Mouse (Mus musculus): ENCODE results near the gene Layn. TPM values are rescaled to one million over a fixed set of nuclear protein-coding genes. Genes with fewer than 3 reads are reported as not detected.

Gene Layn
- polyA plus RNA-seq, 1 experiment from 2014 or later: 1.2 TPM

DNA sequence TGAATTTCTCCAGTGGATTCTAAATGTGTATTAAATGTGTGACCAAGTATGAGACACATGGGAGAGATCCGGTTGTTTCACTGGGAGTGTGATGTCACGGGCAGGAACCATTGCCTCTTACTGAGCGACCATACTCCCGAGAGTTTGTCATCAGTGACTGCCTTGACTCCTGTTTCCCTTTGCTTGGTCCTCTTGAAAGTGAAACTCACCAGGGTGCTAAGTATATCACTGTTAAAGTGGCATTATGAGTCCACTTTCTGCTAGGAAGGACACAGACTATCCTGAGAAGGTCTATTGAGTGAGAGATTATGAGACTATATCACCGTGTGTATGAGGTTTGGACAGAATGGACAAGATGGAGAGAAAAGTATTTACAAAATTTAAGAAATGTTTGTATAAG, 4.7 kb upstream of the Layn start:
- Histone ChIP-seq H3K4me1 (ENCODE audit: control insufficient read depth, insufficient read depth, low read length) (peaks cover 7% of the 10 kb centered on the region; the same call in 1 of the 2 replicates), H3K36me3 (ENCODE audit: control insufficient read depth, insufficient read depth, low read length) (no peaks in the 10 kb centered on the region), H3K4me2 (ENCODE audit: low read length) (no peak overlapping the region), H3K4me3 (ENCODE audit: low read depth, low read length) (no peak overlapping the region), H3K9ac (ENCODE audit: low read depth, low read length) (no peak overlapping the region), H3K9me3 (replicated peaks; ENCODE audit: control insufficient read depth, low read length, poor library complexity, severe bottlenecking) (no peaks in the 10 kb centered on the region), H3K27me3 (ENCODE audit: control insufficient read depth, insufficient read depth, low read depth, low read length) (peaks cover 6% of the 10 kb centered on the region; the same call in 1 of the 2 replicates), H3K27ac (ENCODE audit: low read length) (no peak overlapping the region)
- WGBS: 83% methylated on average over 5 of the region's 5 CpGs
- ATAC-seq: no peak

DNA sequence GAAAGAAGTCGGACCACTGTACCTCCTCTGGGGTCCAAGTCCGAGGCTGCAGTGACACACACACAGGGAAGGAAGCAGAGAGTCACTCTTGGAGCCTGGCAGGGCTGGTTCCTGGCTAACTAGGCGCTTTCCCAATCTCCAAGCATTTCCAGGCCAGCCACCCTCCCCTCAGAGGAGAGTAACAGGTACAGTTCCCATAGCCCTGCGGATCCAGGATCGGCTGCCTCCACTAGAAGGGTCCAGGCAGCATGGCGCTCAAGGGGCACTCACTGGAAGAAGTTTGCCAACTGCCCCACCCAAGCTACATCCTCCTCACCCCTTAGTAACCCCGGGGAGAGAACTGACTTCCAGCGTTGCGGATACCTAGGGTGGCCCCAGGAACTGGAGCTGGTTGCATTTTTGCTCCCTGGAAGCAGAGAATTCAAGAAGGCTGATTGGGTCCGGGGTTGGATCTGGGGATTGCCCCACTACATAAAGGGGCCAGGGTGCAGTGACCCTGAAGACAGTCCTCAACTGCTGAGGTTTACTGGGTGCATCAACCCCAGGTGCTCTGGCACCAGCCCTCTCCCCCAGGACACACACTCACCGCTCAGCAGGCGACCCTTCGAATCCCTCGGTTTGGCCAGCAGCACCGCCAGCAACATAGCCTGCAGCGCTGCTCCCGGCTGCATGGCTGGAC, 455 bp downstream of the Layn start:
- peaks cover 13% of the 10 kb centered on the region for H3K4me1 ChIP-seq (ENCODE audit: control insufficient read depth, insufficient read depth, low read length)
- 0% methylated on average over 17 of the region's 17 CpGs for WGBS
- ATAC-seq: 0 out of 2 replicates have a peak, but pooled peaks have one; percentile 14
- peak overlapping the region; percentile 33 for H3K4me3 ChIP-seq (ENCODE audit: low read depth, low read length)
- no peaks in the 10 kb centered on the region for H3K9me3 ChIP-seq (replicated peaks; ENCODE audit: control insufficient read depth, low read length, poor library complexity, severe bottlenecking)
- H3K27me3 ChIP-seq (ENCODE audit: control insufficient read depth, insufficient read depth, low read depth, low read length): peaks cover 6% of the 10 kb centered on the region; the same call in 1 of the 2 replicates
- peak overlapping the region; percentile 55 for H3K9ac ChIP-seq (ENCODE audit: low read depth, low read length)
- H3K36me3 ChIP-seq (ENCODE audit: control insufficient read depth, insufficient read depth, low read length): no peaks in the 10 kb centered on the region
- H3K4me2 ChIP-seq (ENCODE audit: low read length): peak overlapping the region; percentile 68
- H3K27ac ChIP-seq (ENCODE audit: low read length): no peak overlapping the region

DNA sequence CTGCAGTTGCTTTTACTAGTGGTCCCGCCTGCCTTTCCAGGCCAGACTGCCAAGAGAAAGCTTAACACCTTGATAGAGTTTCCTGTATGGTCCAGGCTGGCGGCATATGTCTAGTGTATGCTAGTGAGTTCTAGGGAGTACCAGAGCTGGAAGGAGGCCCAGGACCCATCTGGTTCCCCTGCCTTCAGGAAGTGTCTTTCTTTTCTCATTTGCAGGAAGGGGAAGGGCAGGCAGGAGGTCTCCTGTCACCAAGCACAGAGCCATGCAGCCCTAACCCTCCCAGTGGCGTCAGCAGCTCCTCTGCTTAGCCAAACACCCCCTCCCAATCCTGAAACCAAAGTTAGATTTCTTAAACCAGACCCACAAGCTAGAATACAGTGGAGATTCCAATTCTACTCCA, 1.1 kb downstream of the Layn start:
- no peak for ATAC-seq

DNA sequence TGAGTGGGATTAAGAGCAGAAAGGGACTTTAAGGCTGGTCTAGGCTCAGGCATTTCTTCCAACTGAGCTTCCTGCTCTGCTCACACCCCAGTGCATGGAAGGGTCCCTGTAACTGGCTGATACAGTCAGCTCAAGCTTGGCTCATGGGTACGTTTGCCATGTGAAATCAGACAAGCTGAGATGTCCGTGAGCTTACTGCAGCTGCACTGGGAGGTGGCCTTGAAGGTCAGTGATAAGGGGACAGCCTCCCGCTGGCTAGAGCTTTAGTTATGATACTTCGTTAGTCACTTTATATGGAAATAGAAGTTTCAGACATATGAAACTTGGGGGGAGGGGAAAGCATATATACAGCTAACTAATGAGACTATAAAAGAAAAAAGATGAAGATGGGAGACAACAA, 6.1 kb downstream of the Layn start:
- H3K4me3 ChIP-seq (ENCODE audit: low read depth, low read length): no peak overlapping the region

More for the DNA sequence above, 1.1 kb downstream of the Layn start:
- peak overlapping the region; percentile 68 for H3K4me2 ChIP-seq (ENCODE audit: low read length)
- H3K4me3 ChIP-seq (ENCODE audit: low read depth, low read length): peak overlapping the region; percentile 33; the same call in 1 of the 2 replicates
- H3K36me3 ChIP-seq (ENCODE audit: control insufficient read depth, insufficient read depth, low read length): no peaks in the 10 kb centered on the region
- H3K9me3 ChIP-seq (replicated peaks; ENCODE audit: control insufficient read depth, low read length, poor library complexity, severe bottlenecking): no peaks in the 10 kb centered on the region
- WGBS: 31% methylated on average over 3 of the region's 3 CpGs
- no peak overlapping the region for H3K9ac ChIP-seq (ENCODE audit: low read depth, low read length)
- H3K4me1 ChIP-seq (ENCODE audit: control insufficient read depth, insufficient read depth, low read length): peaks cover 13% of the 10 kb centered on the region
- H3K27me3 ChIP-seq (ENCODE audit: control insufficient read depth, insufficient read depth, low read depth, low read length): peaks cover 6% of the 10 kb centered on the region; the same call in 1 of the 2 replicates
- H3K27ac ChIP-seq (ENCODE audit: low read length): no peak overlapping the region

GRCm38 (mm10) chr9:51068202-51068601, 8.7 kb downstream of the Layn start:
- H3K9me3 ChIP-seq (replicated peaks; ENCODE audit: control insufficient read depth, low read length, poor library complexity, severe bottlenecking): no peaks in the 10 kb centered on the region
- no peak for ATAC-seq
- H3K4me1 ChIP-seq (ENCODE audit: control insufficient read depth, insufficient read depth, low read length): no peaks in the 10 kb centered on the region
- H3K27me3 ChIP-seq (ENCODE audit: control insufficient read depth, insufficient read depth, low read depth, low read length): no peaks in the 10 kb centered on the region
- H3K4me3 ChIP-seq (ENCODE audit: low read depth, low read length): no peak overlapping the region
- WGBS: 57% methylated on average over 3 of the region's 3 CpGs
- H3K4me2 ChIP-seq (ENCODE audit: low read length): no peak overlapping the region
- no peak overlapping the region for H3K9ac ChIP-seq (ENCODE audit: low read depth, low read length)
- no peaks in the 10 kb centered on the region for H3K36me3 ChIP-seq (ENCODE audit: control insufficient read depth, insufficient read depth, low read length)
- H3K27ac ChIP-seq (ENCODE audit: low read length): no peak overlapping the region

More for the DNA sequence above, 6.1 kb downstream of the Layn start:
- no peak for ATAC-seq
- H3K9ac ChIP-seq (ENCODE audit: low read depth, low read length): no peak overlapping the region
- no peaks in the 10 kb centered on the region for H3K9me3 ChIP-seq (replicated peaks; ENCODE audit: control insufficient read depth, low read length, poor library complexity, severe bottlenecking)
- 84% methylated on average over 4 of the region's 4 CpGs for WGBS
- no peak overlapping the region for H3K27ac ChIP-seq (ENCODE audit: low read length)
- H3K27me3 ChIP-seq (ENCODE audit: control insufficient read depth, insufficient read depth, low read depth, low read length): no peaks in the 10 kb centered on the region
- no peak overlapping the region for H3K4me2 ChIP-seq (ENCODE audit: low read length)
- H3K4me1 ChIP-seq (ENCODE audit: control insufficient read depth, insufficient read depth, low read length): no peaks in the 10 kb centered on the region; the same call in 1 of the 2 replicates
- no peaks in the 10 kb centered on the region for H3K36me3 ChIP-seq (ENCODE audit: control insufficient read depth, insufficient read depth, low read length)

GRCm38 (mm10) chr9:51060601-51061000, 16.3 kb downstream of the Layn start, which contains the start of gene Btg4:
TSS of gene Btg4 (plus strand) at chr9:51060901.
- no peak within 1 kb of the TSS for H3K4me3 ChIP-seq (ENCODE audit: low read depth, low read length)
- no peak within 1 kb of the TSS for H3K9ac ChIP-seq (ENCODE audit: low read depth, low read length)
- 88% methylated on average over 2 of the region's 2 CpGs for WGBS
- H3K4me1 ChIP-seq (ENCODE audit: control insufficient read depth, insufficient read depth, low read length): no peaks in the 10 kb centered on the region
- no peaks in the 10 kb centered on the region for H3K27me3 ChIP-seq (ENCODE audit: control insufficient read depth, insufficient read depth, low read depth, low read length)
- ATAC-seq: no peak
- H3K27ac ChIP-seq (ENCODE audit: low read length): no peak within 1 kb of the TSS
- no peaks in the 10 kb centered on the region for H3K9me3 ChIP-seq (replicated peaks; ENCODE audit: control insufficient read depth, low read length, poor library complexity, severe bottlenecking)
- H3K36me3 ChIP-seq (ENCODE audit: control insufficient read depth, insufficient read depth, low read length): no peaks in the 10 kb centered on the region
- no peak within 1 kb of the TSS for H3K4me2 ChIP-seq (ENCODE audit: low read length)

DNA sequence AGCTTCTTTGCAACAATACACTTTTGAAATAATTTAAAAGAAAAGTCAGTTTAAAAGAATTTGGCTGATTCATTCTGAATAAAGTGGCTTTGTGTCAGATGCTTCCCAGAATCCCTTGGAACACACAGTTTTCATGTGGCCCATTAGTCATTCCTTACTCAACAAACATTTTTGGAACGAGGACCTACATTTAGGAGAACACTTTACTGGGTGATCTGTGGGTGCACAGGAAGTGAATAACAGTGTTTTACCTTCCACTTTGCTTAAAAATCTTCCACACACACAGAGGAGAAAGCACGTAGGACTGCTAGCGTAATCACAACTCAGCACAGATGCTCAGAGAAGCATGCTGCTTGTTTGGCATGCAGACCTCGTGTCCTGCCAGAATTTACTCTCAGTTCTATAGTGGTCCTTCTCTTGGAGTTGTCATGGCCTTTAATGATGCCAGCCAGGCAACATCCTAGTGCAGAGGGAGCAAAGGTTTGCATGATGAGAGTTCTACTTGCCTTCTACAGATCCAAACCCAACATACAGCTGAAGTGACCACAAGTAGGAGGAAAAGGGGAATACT, 17.9 kb downstream of the Layn start:
- Histone ChIP-seq H3K36me3 (ENCODE audit: control insufficient read depth, insufficient read depth, low read length) (no peaks in the 10 kb centered on the region), H3K27ac (ENCODE audit: low read length) (no peak overlapping the region), H3K4me1 (ENCODE audit: control insufficient read depth, insufficient read depth, low read length) (no peaks in the 10 kb centered on the region), H3K9ac (ENCODE audit: low read depth, low read length) (no peak overlapping the region), H3K9me3 (replicated peaks; ENCODE audit: control insufficient read depth, low read length, poor library complexity, severe bottlenecking) (no peaks in the 10 kb centered on the region), H3K4me3 (ENCODE audit: low read depth, low read length) (no peak overlapping the region), H3K4me2 (ENCODE audit: low read length) (no peak overlapping the region), H3K27me3 (ENCODE audit: control insufficient read depth, insufficient read depth, low read depth, low read length) (no peaks in the 10 kb centered on the region)
- WGBS: 78% methylated on average over 4 of the region's 4 CpGs
- no peak for ATAC-seq

DNA sequence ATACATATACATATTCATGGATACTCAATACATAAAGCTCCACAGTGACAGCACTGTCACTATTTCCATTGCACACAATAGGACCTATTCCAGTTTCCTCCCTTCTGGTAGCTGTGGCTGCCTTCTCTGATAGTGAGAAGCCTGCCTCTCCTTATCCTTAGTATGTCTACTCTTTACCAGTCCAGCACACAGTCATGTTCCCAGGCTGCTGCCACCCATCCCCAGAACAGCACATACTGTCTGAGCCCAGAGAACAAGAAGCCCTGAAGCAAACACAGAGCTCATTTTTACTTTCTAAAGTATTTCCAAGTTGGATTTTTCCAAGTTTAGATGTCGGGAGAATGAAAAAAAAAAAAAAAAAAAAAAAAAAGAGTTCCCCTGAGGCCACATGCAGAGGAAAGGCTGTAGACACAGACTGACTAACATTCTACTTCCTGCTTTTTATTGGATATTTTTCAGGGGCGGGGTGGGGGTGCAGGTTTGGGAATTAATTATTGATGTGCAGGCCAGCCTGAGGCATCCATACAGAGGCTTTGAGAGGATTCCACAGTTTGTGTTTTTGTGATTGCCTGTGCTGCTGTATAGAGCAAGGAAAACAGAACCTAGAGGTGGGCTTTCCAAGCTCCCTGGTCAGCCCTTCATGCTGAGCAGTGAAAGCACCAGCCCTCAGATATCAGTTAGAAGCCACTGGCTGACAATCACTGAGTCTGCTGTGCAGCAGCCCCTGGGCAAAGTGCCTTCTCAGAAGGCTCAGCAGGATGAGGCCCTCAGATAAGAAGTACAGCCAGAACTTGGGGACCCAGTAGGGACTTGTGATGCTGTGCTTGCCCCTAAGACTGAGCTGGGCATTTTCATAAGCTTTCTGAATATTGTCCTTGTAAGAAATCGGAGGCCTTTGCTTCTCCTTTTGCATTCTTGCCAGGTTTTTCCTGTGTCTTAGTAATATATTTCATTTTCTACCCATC, 20.3 kb downstream of the Layn start:
- Histone ChIP-seq H3K27ac (ENCODE audit: low read length) (no peak overlapping the region), H3K9me3 (replicated peaks; ENCODE audit: control insufficient read depth, low read length, poor library complexity, severe bottlenecking) (no peaks in the 10 kb centered on the region), H3K27me3 (ENCODE audit: control insufficient read depth, insufficient read depth, low read depth, low read length) (no peaks in the 10 kb centered on the region), H3K36me3 (ENCODE audit: control insufficient read depth, insufficient read depth, low read length) (no peaks in the 10 kb centered on the region), H3K9ac (ENCODE audit: low read depth, low read length) (no peak overlapping the region), H3K4me2 (ENCODE audit: low read length) (no peak overlapping the region), H3K4me1 (ENCODE audit: control insufficient read depth, insufficient read depth, low read length) (no peaks in the 10 kb centered on the region), H3K4me3 (ENCODE audit: low read depth, low read length) (no peak overlapping the region)
- ATAC-seq: no peak
- WGBS: 72% methylated on average over 3 of the region's 3 CpGs

All from midbrain, embryonic 16.5 days (tissue).